Mouse (Mus musculus): ENCODE results near the gene Spag8. TPM values are rescaled to one million over a fixed set of nuclear protein-coding genes. Genes with fewer than 3 reads are reported as not detected.

The Spag8 gene
- total and polyA plus RNA-seq, 2 experiments from 2014 or later, result 8.5 to 9.3 TPM

- TF ChIP-seq CTCF (IDR thresholded peaks at IDR 0.05), result no peak
- Histone ChIP-seq H3K4me3 (ENCODE audit: low read depth, low read length) (no peak overlapping the region), H3K4me1 (ENCODE audit: insufficient read depth, low read length) (no peaks in the 10 kb centered on the region), H3K36me3 (ENCODE audit: insufficient read depth, low read length) (peaks cover 21% of the 10 kb centered on the region), H3K9me3 (ENCODE audit: low read length) (no peaks in the 10 kb centered on the region), H3K27ac (ENCODE audit: low read depth, low read length) (no peak overlapping the region), H3K9ac (replicated peaks; ENCODE audit: low read length, poor library complexity, severe bottlenecking) (no peak overlapping the region), H3K27me3 (ENCODE audit: insufficient read depth, low read length) (no peaks in the 10 kb centered on the region), H3K4me2 (ENCODE audit: low read depth, low read length, poor library complexity, severe bottlenecking) (no peak overlapping the region)
- ATAC-seq (ENCODE audit: low FRiP score) (no peak), DNase-seq (ENCODE audit: low spot score) (no peak)
- 80% methylated on average over 5 of the region's 5 CpGs for WGBS
Observed at GRCm38 (mm10) chr4:43693806-43694241, 40.4 kb upstream of the Spag8 start.

- Histone ChIP-seq H3K9me3 (ENCODE audit: low read length) (no peaks in the 10 kb centered on the region), H3K4me2 (ENCODE audit: low read depth, low read length, poor library complexity, severe bottlenecking) (no peak overlapping the region), H3K4me1 (ENCODE audit: insufficient read depth, low read length) (no peaks in the 10 kb centered on the region), H3K27ac (ENCODE audit: low read depth, low read length) (no peak overlapping the region), H3K4me3 (ENCODE audit: low read depth, low read length) (no peak overlapping the region), H3K36me3 (ENCODE audit: insufficient read depth, low read length) (peaks cover 32% of the 10 kb centered on the region), H3K9ac (replicated peaks; ENCODE audit: low read length, poor library complexity, severe bottlenecking) (no peak overlapping the region), H3K27me3 (ENCODE audit: insufficient read depth, low read length) (no peaks in the 10 kb centered on the region)
- ATAC-seq (ENCODE audit: low FRiP score) (no peak), DNase-seq (ENCODE audit: low spot score) (no peak)
- TF ChIP-seq CTCF (IDR thresholded peaks at IDR 0.05), result no peak
- 88% methylated on average over 5 of the region's 5 CpGs for WGBS
Observed at GRCm38 (mm10) chr4:43691026-43691425, 37.6 kb upstream of the Spag8 start.

GRCm38 (mm10) chr4:43690021-43690420 is 36.6 kb upstream of the Spag8 start:
- Histone ChIP-seq H3K9me3 (ENCODE audit: low read length) (no peaks in the 10 kb centered on the region), H3K4me2 (ENCODE audit: low read depth, low read length, poor library complexity, severe bottlenecking) (no peak overlapping the region), H3K4me3 (ENCODE audit: low read depth, low read length) (no peak overlapping the region), H3K27me3 (ENCODE audit: insufficient read depth, low read length) (no peaks in the 10 kb centered on the region), H3K27ac (ENCODE audit: low read depth, low read length) (no peak overlapping the region), H3K36me3 (ENCODE audit: insufficient read depth, low read length) (peaks cover 41% of the 10 kb centered on the region), H3K4me1 (ENCODE audit: insufficient read depth, low read length) (no peaks in the 10 kb centered on the region), H3K9ac (replicated peaks; ENCODE audit: low read length, poor library complexity, severe bottlenecking) (no peak overlapping the region)
- TF ChIP-seq CTCF (IDR thresholded peaks at IDR 0.05), result no peak
- 88% methylated on average over 17 of the region's 17 CpGs for WGBS
- no peak for DNase-seq (ENCODE audit: low spot score)
- no peak for ATAC-seq (ENCODE audit: low FRiP score)

GRCm38 (mm10) chr4:43679416-43680043 is 26.1 kb upstream of the Spag8 start:
- no peak overlapping the region for H3K9ac ChIP-seq (replicated peaks; ENCODE audit: low read length, poor library complexity, severe bottlenecking)
- no peaks in the 10 kb centered on the region for H3K9me3 ChIP-seq (ENCODE audit: low read length)
- peaks cover 72% of the 10 kb centered on the region for H3K36me3 ChIP-seq (ENCODE audit: insufficient read depth, low read length)
- no peak overlapping the region for H3K4me2 ChIP-seq (ENCODE audit: low read depth, low read length, poor library complexity, severe bottlenecking)
- TF ChIP-seq CTCF (IDR thresholded peaks at IDR 0.05), result no peak
- no peak overlapping the region for H3K27ac ChIP-seq (ENCODE audit: low read depth, low read length)
- H3K4me3 ChIP-seq (ENCODE audit: low read depth, low read length), result no peak overlapping the region
- H3K4me1 ChIP-seq (ENCODE audit: insufficient read depth, low read length), result no peaks in the 10 kb centered on the region
- WGBS, result 96% methylated on average over 7 of the region's 7 CpGs
- no peaks in the 10 kb centered on the region for H3K27me3 ChIP-seq (ENCODE audit: insufficient read depth, low read length)
- no peak for ATAC-seq (ENCODE audit: low FRiP score)
- DNase-seq (ENCODE audit: low spot score), result no peak

- Histone ChIP-seq H3K4me1 (ENCODE audit: insufficient read depth, low read length) (no peaks in the 10 kb centered on the region), H3K9ac (replicated peaks; ENCODE audit: low read length, poor library complexity, severe bottlenecking) (no peak overlapping the region), H3K27me3 (ENCODE audit: insufficient read depth, low read length) (no peaks in the 10 kb centered on the region), H3K9me3 (ENCODE audit: low read length) (no peaks in the 10 kb centered on the region), H3K36me3 (ENCODE audit: insufficient read depth, low read length) (peaks cover 72% of the 10 kb centered on the region), H3K4me3 (ENCODE audit: low read depth, low read length) (no peak overlapping the region), H3K4me2 (ENCODE audit: low read depth, low read length, poor library complexity, severe bottlenecking) (no peak overlapping the region), H3K27ac (ENCODE audit: low read depth, low read length) (no peak overlapping the region)
- ATAC-seq (ENCODE audit: low FRiP score) (no peak), DNase-seq (ENCODE audit: low spot score) (no peak)
- WGBS, result 82% methylated on average over 6 of the region's 6 CpGs
- TF ChIP-seq CTCF (IDR thresholded peaks at IDR 0.05), result no peak
Observed at GRCm38 (mm10) chr4:43678541-43678940, 25.1 kb upstream of the Spag8 start.

GRCm38 (mm10) chr4:43675608-43676007 is 22.2 kb upstream of the Spag8 start:
- no peaks in the 10 kb centered on the region for H3K27me3 ChIP-seq (ENCODE audit: insufficient read depth, low read length)
- H3K9ac ChIP-seq (replicated peaks; ENCODE audit: low read length, poor library complexity, severe bottlenecking), result no peak overlapping the region
- H3K27ac ChIP-seq (ENCODE audit: low read depth, low read length), result no peak overlapping the region
- no peak for DNase-seq (ENCODE audit: low spot score)
- no peak for TF ChIP-seq CTCF (IDR thresholded peaks at IDR 0.05)
- peaks cover 7% of the 10 kb centered on the region for H3K4me1 ChIP-seq (ENCODE audit: insufficient read depth, low read length)
- H3K4me2 ChIP-seq (ENCODE audit: low read depth, low read length, poor library complexity, severe bottlenecking), result no peak overlapping the region
- H3K9me3 ChIP-seq (ENCODE audit: low read length), result no peaks in the 10 kb centered on the region
- ATAC-seq (ENCODE audit: low FRiP score), result no peak
- H3K36me3 ChIP-seq (ENCODE audit: insufficient read depth, low read length), result peaks cover 52% of the 10 kb centered on the region
- no peak overlapping the region for H3K4me3 ChIP-seq (ENCODE audit: low read depth, low read length)
- WGBS, result 75% methylated on average over 4 of the region's 4 CpGs

Measured in midbrain, postnatal 0 days (tissue).